Mouse (Mus musculus) forebrain, embryonic 10.5 days (tissue): Measurements from ENCODE around the gene Pdilt. TPM values are rescaled to one million over a fixed set of nuclear protein-coding genes. Genes with fewer than 3 reads are reported as not detected.
"Not testable (repeated sequence)": the region's sequence is repeated elsewhere in the genome, so short reads cannot be mapped to it uniquely, and the experiment has no call there.

Experiments
- DNase-seq: peaks from one replicate; pipeline ENCODE4 v3.0.0-alpha.2; 2017; ENCODE audit warnings: low spot score; ENCODE audit errors: extremely low spot score
- H3K27ac ChIP-seq: fragments of 300-500 bp; sonication (generic); 2 replicates; pipeline ENCODE4 v1.5.1; 2016; ENCODE audit warnings: mild to moderate bottlenecking
- H3K27me3 ChIP-seq: fragments of 300-500 bp; sonication (generic); 2 replicates; pipeline ENCODE4 v1.6.1; 2016; ENCODE audit warnings: mild to moderate bottlenecking; ENCODE audit not compliant: poor library complexity, severe bottlenecking
- H3K36me3 ChIP-seq: fragments of 300-500 bp; sonication (generic); replicated peaks from 2 replicates; pipeline ENCODE4 v1.6.1; 2016; ENCODE audit warnings: mild to moderate bottlenecking, moderate library complexity
- H3K4me1 ChIP-seq: fragments of 300-500 bp; sonication (generic); 2 replicates; pipeline ENCODE4 v1.6.1; 2016
- H3K4me3 ChIP-seq: fragments of 300-500 bp; sonication (generic); 2 replicates; pipeline ENCODE4 v1.5.1; 2016; ENCODE audit warnings: mild to moderate bottlenecking, moderate library complexity
- H3K9me3 ChIP-seq: fragments of 300-500 bp; sonication (generic); 2 replicates; pipeline ENCODE4 v1.6.1; 2016; ENCODE audit warnings: mild to moderate bottlenecking, moderate library complexity
- WGBS: fragments of 180-500 bp; shearing (Covaris S2); methylation state at CpG from one replicate; pipeline ENCODE4 v1.1.7; 2016; 5-methylcytosine and 5-hydroxymethylcytosine counted together
- polyA plus RNA-seq: library from polyadenylated mRNA; unstranded; fragments of >200 nt; fragmentation: Nextera tagmentation; extraction: Ambion mirVana; gene quantifications from 2 replicates; pipeline ENCODE4 v1.2.1, GENCODE M21; 2016

Pdilt gene
- polyA plus RNA-seq = not detected in 2 replicates

DNA sequence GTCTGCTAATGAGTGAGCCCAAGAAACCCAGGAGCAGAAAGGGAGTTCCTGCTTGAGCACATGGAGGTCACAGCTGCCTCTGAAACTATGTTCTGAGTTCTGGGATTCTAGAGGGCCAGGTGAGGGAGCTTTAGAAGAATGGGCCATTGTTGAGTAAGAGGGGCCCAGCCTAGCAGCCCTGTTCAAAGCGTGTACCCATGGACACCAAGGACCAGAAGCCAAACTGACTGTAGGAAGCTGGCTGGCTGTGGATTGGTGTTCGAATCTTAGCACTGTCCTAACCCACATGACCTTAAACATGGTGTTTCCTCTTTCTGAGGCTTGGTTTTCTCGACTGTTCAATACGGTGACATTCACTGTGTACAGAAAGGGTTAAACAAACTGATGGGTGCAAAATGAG, at the start of gene Pdilt:
Pdilt (minus strand) TSS at position 101 of the 400 bp plus-strand sequence.
- DNase-seq = no peak
- Histone ChIP-seq H3K36me3 (no peaks in the 10 kb centered on the region), H3K27ac (no peak within 1 kb of the TSS), H3K4me1 (peaks cover 10% of the 10 kb centered on the region), H3K27me3 (0 out of 2 replicates have a peak, but pooled peaks cover 5% of the 10 kb centered on the region), H3K9me3 (no peaks in the 10 kb centered on the region), H3K4me3 (no peak within 1 kb of the TSS)
- WGBS = 77% methylated on average over 4 of the region's 4 CpGs

DNA sequence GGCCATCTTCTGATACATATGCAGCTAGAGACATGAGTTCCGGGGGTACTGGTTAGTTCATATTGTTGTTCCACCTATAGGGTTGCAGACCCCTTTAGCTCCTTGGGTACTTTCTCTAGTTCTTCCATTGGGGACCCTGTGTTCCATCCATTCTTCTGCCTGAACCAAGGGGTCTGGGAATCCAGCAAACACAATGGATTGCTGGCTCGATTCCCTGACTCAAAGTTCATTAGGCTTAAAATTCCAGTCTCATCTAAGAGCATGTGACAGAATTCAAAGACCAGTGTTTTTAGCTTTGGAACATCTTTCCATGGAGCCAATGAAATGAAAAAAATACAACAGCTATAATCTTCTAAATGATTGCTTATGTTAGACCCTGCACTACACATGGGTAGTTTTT, 39.2 kb upstream of the Pdilt start:
- not testable (repeated sequence) for H3K36me3 ChIP-seq, H3K4me3 ChIP-seq, H3K27me3 ChIP-seq, H3K27ac ChIP-seq, H3K9me3 ChIP-seq, H3K4me1 ChIP-seq, DNase-seq
- WGBS = 89% methylated on average over 2 of the region's 2 CpGs

DNA sequence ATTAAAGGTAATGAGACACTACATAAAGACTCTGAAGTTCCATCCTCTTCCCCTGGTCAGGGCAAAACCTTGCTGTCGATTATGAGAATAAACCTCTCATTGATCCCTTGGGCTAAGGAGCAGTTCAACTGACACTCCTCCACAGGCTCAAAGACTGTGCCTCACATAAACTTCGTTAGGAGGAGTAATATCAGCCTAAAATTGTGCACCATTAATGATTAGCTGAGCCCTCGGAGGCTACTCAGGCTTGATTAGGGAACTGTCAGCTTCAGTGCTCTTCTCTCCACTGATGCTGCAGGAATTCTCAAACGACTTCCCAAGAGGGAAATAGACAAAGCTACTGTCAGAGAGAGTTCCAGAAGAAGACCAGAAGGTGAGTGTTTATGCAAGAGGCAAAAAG, 38.2 kb upstream of the Pdilt start:
- Histone ChIP-seq H3K27me3 (no peaks in the 10 kb centered on the region), H3K4me1 (no peaks in the 10 kb centered on the region), H3K4me3 (no peak overlapping the region), H3K27ac (no peak overlapping the region), H3K36me3 (no peaks in the 10 kb centered on the region), H3K9me3 (no peaks in the 10 kb centered on the region)
- no peak for DNase-seq
- WGBS = 54% methylated on average over 4 of the region's 4 CpGs

DNA sequence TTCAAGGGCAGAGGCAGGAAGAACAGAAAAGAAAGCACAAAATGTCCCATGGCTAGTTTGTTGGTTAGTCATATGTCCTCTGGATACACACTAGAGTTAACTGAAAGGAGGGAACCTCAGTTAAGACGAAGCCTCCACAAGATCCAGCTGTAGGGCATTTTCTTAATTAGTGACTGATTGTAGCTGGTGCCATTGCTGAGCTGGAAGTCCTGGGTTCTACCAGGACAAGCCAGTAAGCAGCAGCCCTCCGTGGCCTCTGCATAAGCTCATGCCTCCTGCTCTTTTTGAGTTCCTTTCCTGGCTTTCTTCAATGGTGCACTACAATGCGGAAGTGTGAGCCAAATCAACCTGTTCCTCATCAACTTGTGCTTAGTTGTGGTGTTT, 37.2 kb upstream of the Pdilt start:
- Histone ChIP-seq H3K4me3 (no peak overlapping the region), H3K27me3 (no peaks in the 10 kb centered on the region), H3K9me3 (no peaks in the 10 kb centered on the region), H3K27ac (no peak overlapping the region), H3K4me1 (no peaks in the 10 kb centered on the region), H3K36me3 (no peaks in the 10 kb centered on the region)
- no peak for DNase-seq
- WGBS = 87% methylated on average over 3 of the region's 3 CpGs

DNA sequence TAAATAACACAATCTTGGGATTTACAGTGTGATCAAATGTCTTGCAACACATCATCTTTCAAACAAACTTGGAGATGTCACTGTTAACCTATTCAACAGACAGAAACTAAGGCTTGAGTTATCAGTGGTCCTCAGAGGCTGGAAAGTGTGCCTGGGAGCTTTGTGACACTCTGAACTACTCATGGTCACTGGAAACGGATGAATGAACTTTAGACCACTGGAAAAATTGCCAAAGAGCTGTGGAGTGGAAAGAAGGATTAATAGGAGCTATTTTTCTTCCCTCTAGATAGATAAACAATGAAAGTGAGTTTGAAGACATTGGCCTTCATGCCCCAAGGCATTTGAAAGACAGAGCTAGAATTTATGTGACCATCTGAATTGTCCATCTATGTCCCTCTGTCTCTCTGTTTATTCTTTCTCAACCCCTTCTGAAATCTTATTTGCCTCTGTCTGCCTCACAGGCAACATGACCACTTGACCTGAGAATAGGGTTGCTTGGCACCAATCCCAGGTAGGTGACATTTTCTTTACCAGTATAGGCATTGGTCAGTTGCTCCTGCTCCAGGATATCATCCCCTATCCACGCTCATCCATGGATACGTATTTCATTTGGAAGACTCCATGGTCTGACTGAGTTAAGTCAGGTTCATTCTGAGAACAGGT, 36.6 kb upstream of the Pdilt start:
- Histone ChIP-seq H3K4me1 (no peaks in the 10 kb centered on the region), H3K27me3 (no peaks in the 10 kb centered on the region), H3K9me3 (no peaks in the 10 kb centered on the region), H3K4me3 (no peak overlapping the region), H3K27ac (no peak overlapping the region), H3K36me3 (no peaks in the 10 kb centered on the region)
- DNase-seq = no peak
- WGBS = 95% methylated on average over 3 of the region's 3 CpGs

DNA sequence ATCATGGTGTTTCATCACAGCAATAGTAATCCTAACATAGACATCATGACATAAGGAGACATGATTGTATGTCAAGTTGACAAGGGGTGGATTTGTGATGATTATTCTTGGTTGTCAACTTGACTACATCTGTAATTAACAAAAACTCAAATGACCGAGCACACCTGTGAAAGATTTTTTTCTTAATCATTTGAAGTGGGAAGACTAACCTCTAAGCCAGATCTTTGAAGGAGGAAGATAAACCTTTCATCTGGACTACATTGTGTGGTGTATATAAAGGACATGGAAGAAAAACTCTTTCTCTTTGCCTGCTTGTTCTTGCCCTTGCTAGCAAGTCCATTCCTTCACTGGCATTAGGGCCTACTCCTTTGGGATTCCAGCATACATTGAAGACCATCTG, 30.8 kb upstream of the Pdilt start, which contains the start of gene Acsm2:
Acsm2 (plus strand) TSS at position 301 of the 400 bp plus-strand sequence.
- Histone ChIP-seq H3K27ac (no peak within 1 kb of the TSS), H3K4me1 (no peaks in the 10 kb centered on the region), H3K36me3 (no peaks in the 10 kb centered on the region), H3K9me3 (no peaks in the 10 kb centered on the region), H3K4me3 (no peak within 1 kb of the TSS), H3K27me3 (no peaks in the 10 kb centered on the region)
- no peak for DNase-seq
- WGBS = 88% methylated on average over 1 of the region's 1 CpGs

DNA sequence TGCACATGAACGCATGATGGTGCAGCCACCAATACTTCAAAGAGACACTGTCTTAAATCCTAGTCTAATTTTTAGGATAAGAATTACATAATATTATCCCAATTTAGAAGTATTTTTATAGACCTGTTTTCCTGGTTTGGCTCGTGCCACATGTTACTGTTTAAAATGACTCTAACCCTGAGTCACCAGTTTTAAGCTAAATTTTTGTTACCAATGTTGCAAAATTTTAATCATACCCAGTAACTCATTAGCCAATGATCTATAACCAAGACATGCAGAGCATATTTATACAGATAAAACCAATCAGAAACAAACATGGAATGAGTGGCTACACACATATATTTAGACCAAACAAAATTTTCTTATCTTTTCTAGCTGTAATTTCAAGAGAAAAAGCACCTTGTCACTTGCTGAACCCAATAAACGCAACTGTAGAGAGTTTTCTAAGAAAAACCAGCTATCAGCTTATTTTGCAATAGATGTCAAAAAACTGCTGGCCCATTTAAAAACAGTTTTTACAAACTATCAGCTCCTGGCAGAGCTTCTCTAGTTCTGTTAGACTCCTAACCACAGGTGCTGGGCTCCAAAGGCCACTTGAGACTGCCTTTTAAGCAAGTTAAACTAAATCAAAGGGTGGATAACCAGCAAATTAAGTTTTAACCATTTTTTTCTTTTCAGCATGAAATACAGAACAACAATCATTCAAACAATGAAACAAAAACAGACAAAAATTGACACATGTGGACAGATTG, 27.4 kb upstream of the Pdilt start:
- DNase-seq = no peak
- no peak overlapping the region for H3K27ac ChIP-seq
- WGBS = 91% methylated on average over 3 of the region's 3 CpGs
- no peaks in the 10 kb centered on the region for H3K9me3 ChIP-seq
- H3K27me3 ChIP-seq = no peaks in the 10 kb centered on the region
- H3K36me3 ChIP-seq = no peaks in the 10 kb centered on the region
- no peak overlapping the region for H3K4me3 ChIP-seq
- 0 out of 2 replicates have a peak, but pooled peaks cover under 1% of the 10 kb centered on the region for H3K4me1 ChIP-seq

DNA sequence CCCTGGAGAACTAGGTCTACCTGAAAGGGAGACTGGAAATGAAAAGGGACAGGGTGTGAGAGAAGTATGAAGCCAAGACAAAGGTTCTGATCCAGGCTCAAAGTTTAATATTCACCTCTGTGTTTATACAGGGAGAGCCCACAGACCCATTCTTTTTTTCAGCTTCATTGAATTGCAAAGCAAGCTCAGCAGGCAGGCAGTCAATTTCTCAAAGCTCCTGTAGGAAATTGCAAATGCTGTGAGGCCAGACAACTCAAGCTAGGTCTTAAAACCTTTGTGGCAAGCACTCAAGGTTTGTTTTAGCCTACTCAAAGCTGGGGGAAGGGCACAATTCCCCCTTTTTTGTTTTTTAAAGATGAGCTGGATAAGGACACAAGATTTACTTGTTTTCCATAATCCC, 22.3 kb upstream of the Pdilt start:
- Histone ChIP-seq H3K4me1 (0 out of 2 replicates have a peak, but pooled peaks cover 3% of the 10 kb centered on the region), H3K27me3 (no peaks in the 10 kb centered on the region), H3K9me3 (no peaks in the 10 kb centered on the region), H3K4me3 (no peak overlapping the region), H3K27ac (no peak overlapping the region), H3K36me3 (no peaks in the 10 kb centered on the region)
- no peak for DNase-seq

DNA sequence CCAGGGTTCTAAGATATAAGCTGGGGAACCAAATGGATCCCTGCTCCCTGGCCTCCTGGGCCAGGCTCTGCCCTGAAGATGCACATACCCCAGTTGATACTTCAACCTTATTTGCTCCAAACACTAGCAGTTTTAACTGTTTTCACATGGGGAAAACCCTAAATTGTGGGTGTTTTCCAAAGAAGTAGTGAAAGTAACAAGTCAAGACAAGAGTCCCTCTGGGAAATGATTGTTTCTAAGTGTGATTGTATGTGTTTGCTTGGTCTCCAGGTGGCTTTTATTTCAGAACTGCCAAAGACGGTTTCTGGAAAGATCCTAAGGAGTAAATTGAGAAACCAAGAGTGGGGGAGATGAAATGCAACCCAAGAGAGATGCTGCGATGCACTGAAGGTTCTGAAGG, 19.2 kb upstream of the Pdilt start:
- WGBS = 76% methylated on average over 2 of the region's 2 CpGs
- no peak overlapping the region for H3K27ac ChIP-seq
- no peak for DNase-seq

DNA sequence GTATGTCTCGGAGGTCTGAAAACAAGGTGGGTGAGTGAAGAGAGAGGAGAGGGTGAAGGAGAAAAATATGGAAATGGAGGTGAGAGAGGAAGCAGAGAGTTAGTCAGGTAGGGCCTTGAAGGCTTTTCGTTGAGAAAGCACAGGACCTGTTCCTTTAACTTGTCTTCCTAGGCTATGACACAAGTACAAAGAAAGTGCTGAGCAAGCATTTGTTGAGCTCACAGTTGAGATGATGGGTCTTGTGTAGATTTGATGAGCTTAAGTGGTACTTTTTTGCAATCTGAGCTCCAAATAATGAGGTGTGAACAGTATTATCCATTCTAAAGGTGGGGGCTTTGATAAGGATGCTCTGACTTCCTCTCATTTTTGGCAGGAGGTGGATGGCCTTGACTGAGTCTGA, 11.1 kb upstream of the Pdilt start:
- Histone ChIP-seq H3K4me3 (no peak overlapping the region), H3K27me3 (no peaks in the 10 kb centered on the region), H3K27ac (no peak overlapping the region), H3K36me3 (no peaks in the 10 kb centered on the region), H3K9me3 (no peaks in the 10 kb centered on the region), H3K4me1 (no peaks in the 10 kb centered on the region)
- no peak for DNase-seq
- 88% methylated on average over 2 of the region's 2 CpGs for WGBS

More for the DNA sequence above, 19.2 kb upstream of the Pdilt start:
- Histone ChIP-seq H3K9me3 (no peaks in the 10 kb centered on the region), H3K4me1 (0 out of 2 replicates have a peak, but pooled peaks cover 3% of the 10 kb centered on the region), H3K36me3 (no peaks in the 10 kb centered on the region), H3K4me3 (no peak overlapping the region), H3K27me3 (no peaks in the 10 kb centered on the region)

DNA sequence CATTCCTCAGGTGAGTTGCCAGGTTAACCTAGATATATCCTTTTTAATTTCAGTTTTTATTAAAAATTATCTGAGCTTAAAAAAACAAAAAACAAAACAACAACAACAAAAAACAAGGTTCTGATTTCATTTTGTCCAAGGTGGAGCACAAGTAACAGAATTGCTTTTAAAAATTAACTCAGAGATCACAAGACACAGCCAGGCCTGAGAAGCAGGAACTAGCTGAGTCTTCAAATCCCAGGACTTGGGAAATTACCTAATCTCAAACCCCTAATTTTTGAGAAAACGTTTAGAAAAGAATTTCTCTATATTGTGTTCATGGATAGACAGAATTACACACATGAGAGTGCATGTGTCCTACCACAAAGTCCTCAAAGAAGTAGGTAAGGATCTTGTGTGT, 9.6 kb upstream of the Pdilt start:
- Histone ChIP-seq H3K9me3 (no peaks in the 10 kb centered on the region), H3K27ac (no peak overlapping the region), H3K27me3 (no peaks in the 10 kb centered on the region), H3K4me1 (no peaks in the 10 kb centered on the region), H3K4me3 (no peak overlapping the region), H3K36me3 (no peaks in the 10 kb centered on the region)
- DNase-seq = no peak
- 77% methylated on average over 1 of the region's 1 CpGs for WGBS

DNA sequence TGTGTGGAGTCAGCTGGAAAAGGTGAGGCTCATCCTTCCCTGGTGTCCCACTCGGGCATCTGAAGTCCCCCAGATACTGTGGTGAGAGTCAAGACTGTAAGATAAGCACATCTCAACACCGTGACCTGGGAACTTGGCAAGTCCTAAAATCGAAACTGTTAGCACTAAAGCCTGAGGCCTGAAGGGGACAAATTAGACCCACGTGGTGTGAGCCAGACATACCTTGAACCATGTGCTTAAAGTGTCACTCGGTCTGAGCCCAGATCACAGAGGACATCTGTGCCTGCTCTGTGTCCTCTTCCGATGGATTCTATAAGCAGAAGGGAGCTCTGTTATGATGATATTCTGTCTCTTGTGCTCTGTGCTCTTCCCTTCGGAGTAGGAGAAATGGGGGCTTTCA, 5.3 kb upstream of the Pdilt start:
- whole genome bisulfite sequencing = 81% methylated on average over 7 of the region's 7 CpGs
- H3K27me3 ChIP-seq = 0 out of 2 replicates have a peak, but pooled peaks cover 5% of the 10 kb centered on the region

DNA sequence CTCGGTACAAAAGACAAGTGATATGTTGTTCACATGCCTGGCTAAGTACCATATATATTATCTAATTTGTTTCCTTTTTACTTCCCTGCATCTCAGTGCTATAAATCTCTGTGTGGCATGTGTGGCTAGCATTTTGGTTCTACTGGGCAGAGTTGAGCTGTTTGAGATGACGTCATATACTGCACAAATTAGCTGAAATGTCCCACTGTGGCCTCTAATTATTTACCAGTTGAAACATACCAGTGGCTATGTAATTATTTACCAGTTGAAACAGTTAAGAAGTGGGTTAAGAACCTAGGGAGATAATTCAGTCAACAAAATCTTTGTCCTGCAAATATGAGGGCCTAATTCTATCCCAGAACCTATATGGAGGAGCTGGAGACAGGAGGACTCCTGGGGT, 4.3 kb upstream of the Pdilt start:
- Histone ChIP-seq H3K36me3 (no peaks in the 10 kb centered on the region), H3K9me3 (no peaks in the 10 kb centered on the region), H3K4me3 (no peak overlapping the region), H3K27ac (no peak overlapping the region), H3K4me1 (peaks cover 10% of the 10 kb centered on the region), H3K27me3 (0 out of 2 replicates have a peak, but pooled peaks cover 5% of the 10 kb centered on the region)
- 85% methylated on average over 2 of the region's 2 CpGs for WGBS
- DNase-seq = no peak

More for the DNA sequence above, 5.3 kb upstream of the Pdilt start:
- Histone ChIP-seq H3K4me1 (peaks cover 10% of the 10 kb centered on the region), H3K36me3 (no peaks in the 10 kb centered on the region), H3K4me3 (no peak overlapping the region), H3K9me3 (no peaks in the 10 kb centered on the region), H3K27ac (no peak overlapping the region)
- DNase-seq = peak; percentile 11
